Mouse (Mus musculus): Measurements from ENCODE around the gene Olfr1155.

GRCm38 (mm10) chr2:87905066-87905465 is 39.9 kb downstream of the Olfr1155 start, which contains the start of gene Olfr1154:
- TF ChIP-seq CTCF (IDR thresholded peaks at IDR 0.05; ENCODE audit: low read depth) (no peak), EP300 (IDR thresholded peaks at IDR 0.05; ENCODE audit: low read depth) (no peak)

Data from liver, embryonic 14.5 days (tissue).